In the genomic region with DNA sequence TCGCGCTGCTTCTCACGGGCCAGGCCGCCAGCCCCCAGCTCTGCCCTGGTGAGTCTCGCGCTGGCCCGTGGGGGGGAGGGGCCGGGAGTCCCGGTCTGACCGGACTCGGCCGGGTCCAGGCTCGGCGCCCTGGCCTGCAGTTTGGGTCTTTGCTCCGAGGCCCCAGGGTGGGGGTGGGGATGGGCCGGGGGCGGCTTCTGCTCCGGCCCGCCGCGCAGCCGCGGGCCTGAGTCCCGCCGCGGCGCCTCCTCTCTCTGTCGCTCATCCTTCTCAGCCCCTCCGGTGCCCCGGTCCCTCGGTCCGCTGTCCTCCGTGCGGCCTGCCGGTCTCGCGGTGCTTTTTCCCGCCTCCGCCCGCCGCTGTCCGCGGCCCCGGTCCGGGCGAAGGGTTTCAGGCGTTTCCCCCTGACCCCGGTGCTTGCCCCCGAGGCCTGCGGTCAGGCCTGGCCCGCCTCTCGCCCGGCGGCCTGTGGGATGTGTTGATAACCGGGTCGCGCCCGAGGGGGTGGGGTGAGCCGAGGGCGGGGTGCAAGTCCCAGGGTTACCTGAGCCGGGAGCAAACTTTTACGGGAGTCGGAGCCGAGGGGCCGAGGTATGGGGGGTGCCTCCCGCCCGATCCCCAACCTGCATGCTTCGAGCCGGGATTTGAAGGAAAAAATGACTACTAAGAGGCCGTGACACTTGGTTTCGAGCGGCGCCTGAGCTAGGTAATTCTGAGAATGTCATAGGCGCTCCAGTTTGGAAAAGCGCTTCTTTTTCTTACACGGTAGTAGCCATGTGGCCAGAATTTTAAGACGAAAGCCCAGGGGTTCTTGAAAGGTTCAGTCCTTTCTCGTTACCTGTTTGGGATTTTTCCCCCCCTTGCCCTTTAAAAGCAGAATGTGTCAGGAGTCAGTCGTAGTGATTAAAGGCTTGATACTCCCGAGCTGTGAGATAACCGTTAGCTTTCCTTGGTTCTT, we compare ENCODE assay signal across 7 mouse cellular contexts. TPM values are rescaled to one million over a fixed set of nuclear protein-coding genes. Genes with fewer than 3 reads are reported as not detected.
DNase-seq lines count a peak whose midpoint lies in the region; ATAC-seq lines count a peak whose summit lies in the region.

No protein-coding gene starts in this region.

- H3K4me1 ChIP-seq in hindbrain, embryonic 13.5 days (replicated peaks): peaks cover 38% of the 10 kb centered on the region
- H3K4me1 ChIP-seq in limb, embryonic 12.5 days (replicated peaks): peaks cover 34% of the 10 kb centered on the region
- peaks cover 23% of the 10 kb centered on the region for H3K4me1 ChIP-seq in midbrain, embryonic 11.5 days (ENCODE audit: control insufficient read depth, insufficient read depth, low read length)

- H3K9me3 ChIP-seq in hindbrain, embryonic 13.5 days: no peaks in the 10 kb centered on the region
- H3K9me3 ChIP-seq in limb, embryonic 12.5 days: no peaks in the 10 kb centered on the region
- no peaks in the 10 kb centered on the region for H3K9me3 ChIP-seq in midbrain, embryonic 11.5 days (ENCODE audit: control insufficient read depth, low read length)

- H3K4me2 ChIP-seq in hindbrain, embryonic 13.5 days: peak overlapping the region; percentile 69
- peak overlapping the region; percentile 76 for H3K4me2 ChIP-seq in limb, embryonic 12.5 days
- peak overlapping the region; percentile 74 for H3K4me2 ChIP-seq in midbrain, embryonic 11.5 days

- peak overlapping the region; percentile 99 for H3K9ac ChIP-seq in hindbrain, embryonic 13.5 days
- H3K9ac ChIP-seq in limb, embryonic 12.5 days (replicated peaks): peak overlapping the region; percentile 100
- peak overlapping the region; percentile 100 for H3K9ac ChIP-seq in midbrain, embryonic 11.5 days (ENCODE audit: low read length)

- no peaks in the 10 kb centered on the region for H3K36me3 ChIP-seq in hindbrain, embryonic 13.5 days
- peaks cover 2% of the 10 kb centered on the region for H3K36me3 ChIP-seq in limb, embryonic 12.5 days
- peaks cover 1% of the 10 kb centered on the region; the same call in 1 of the 2 replicates for H3K36me3 ChIP-seq in midbrain, embryonic 11.5 days (ENCODE audit: control insufficient read depth, insufficient read depth, low read length)

- no peaks in the 10 kb centered on the region for H3K27me3 ChIP-seq in hindbrain, embryonic 13.5 days
- no peaks in the 10 kb centered on the region for H3K27me3 ChIP-seq in limb, embryonic 12.5 days
- H3K27me3 ChIP-seq in midbrain, embryonic 11.5 days (ENCODE audit: control insufficient read depth, insufficient read depth, low read length): no peaks in the 10 kb centered on the region

- peak; percentile 64 for DNase-seq in ZHBTc4 (ENCODE audit: low read depth, low spot score)
- peak; percentile 53 for DNase-seq in cerebellum, adult 9-10 months
- peak; percentile 18 to 29 for DNase-seq in frontal cortex, postnatal 14 days (ENCODE audit: low spot score in 2 of 2)
- DNase-seq in midbrain, embryonic 11.5 days (ENCODE audit: low spot score, missing footprints): peak; percentile 96
- peak; percentile 71 to 74 for DNase-seq in spleen, postnatal 14 days (ENCODE audit: low spot score in 2 of 2)

- H3K27ac ChIP-seq in hindbrain, embryonic 13.5 days: peak overlapping the region; percentile 99
- H3K27ac ChIP-seq in limb, embryonic 12.5 days: peak overlapping the region; percentile 100
- peak overlapping the region; percentile 99 for H3K27ac ChIP-seq in midbrain, embryonic 11.5 days (ENCODE audit: low read depth, low read length)

- peak overlapping the region; percentile 100 for H3K4me3 ChIP-seq in hindbrain, embryonic 13.5 days
- H3K4me3 ChIP-seq in limb, embryonic 12.5 days (replicated peaks): peak overlapping the region; percentile 100
- peak overlapping the region; percentile 99 for H3K4me3 ChIP-seq in midbrain, embryonic 11.5 days (ENCODE audit: low read depth, low read length)

- WGBS in hindbrain, embryonic 13.5 days: under 1% methylated on average over 75 of the region's 81 CpGs
- WGBS in limb, embryonic 12.5 days: under 1% methylated on average over 69 of the region's 81 CpGs
- under 1% methylated on average over 80 of the region's 81 CpGs for WGBS in midbrain, embryonic 11.5 days

- no peak for ATAC-seq in hindbrain, embryonic 13.5 days (ENCODE audit: low FRiP score)
- no peak for ATAC-seq in limb, embryonic 12.5 days (ENCODE audit: insufficient number of reproducible peaks, insufficient read depth, low FRiP score, low TSS enrichment, low read depth)
- ATAC-seq in midbrain, embryonic 11.5 days (ENCODE audit: low FRiP score): peak; percentile 6; the same call in 1 of the 2 replicates

RNA-seq across cellular contexts. Expression of gene Hnrnpr, which starts 0.6 kb away (rescaled TPM):
- 234 and 252 TPM in 2 replicates for polyA plus RNA-seq in hindbrain, embryonic 13.5 days (2015; fragmentation: Nextera tagmentation; extraction: Ambion mirVana)
- polyA plus RNA-seq in limb, embryonic 12.5 days (2016; fragmentation: Nextera tagmentation; extraction: Ambion mirVana): 252 and 268 TPM in 2 replicates
- polyA plus RNA-seq in midbrain, embryonic 11.5 days (2014; fragmentation: Nextera tagmentation; extraction: Ambion mirVana): 193 and 196 TPM in 2 replicates

RNA-seq across cellular contexts. Expression of gene Zfp46, which starts 26.8 kb away (rescaled TPM):
- 41.3 and 44.5 TPM in 2 replicates for polyA plus RNA-seq in hindbrain, embryonic 13.5 days (2015; fragmentation: Nextera tagmentation; extraction: Ambion mirVana)
- 25.4 and 25.6 TPM in 2 replicates for polyA plus RNA-seq in limb, embryonic 12.5 days (2016; fragmentation: Nextera tagmentation; extraction: Ambion mirVana)
- 29.7 and 31.4 TPM in 2 replicates for polyA plus RNA-seq in midbrain, embryonic 11.5 days (2014; fragmentation: Nextera tagmentation; extraction: Ambion mirVana)

Comparison
In these comparisons a context has a peak if more than half of its experiments do, and no peak if none do; other contexts are left out.
1. DNase-seq: peak in every context shown above with its lines; median percentile 96 in midbrain, embryonic 11.5 days; 72 in spleen, postnatal 14 days; 64 in ZHBTc4; 53 in cerebellum, adult 9-10 months; 24 in frontal cortex, postnatal 14 days.